Mouse (Mus musculus) heart, embryonic 14.5 days (tissue): ENCODE data around the gene BC049715. TPM values are rescaled to one million over a fixed set of nuclear protein-coding genes. Genes with fewer than 3 reads are reported as not detected.
"Not testable (repeated sequence)": the region's sequence is repeated elsewhere in the genome, so short reads cannot be mapped to it uniquely, and the experiment has no call there.

Source experiments
- ATAC-seq: fragments of 200-750 bp; cut with Nextera tagmentation; 2 replicates; pipeline ENCODE4 v1.8.0; 2017; ENCODE audit warnings: low read depth, moderate TSS enrichment; ENCODE audit not compliant: insufficient number of reproducible peaks, insufficient read depth, low FRiP score
- H3K27ac ChIP-seq, 2 experiments: fragments of 200-500 bp in 1 of 2; fragments of 300-500 bp in 1 of 2; sonication (generic) in 1 of 2; replicated peaks in 1 of 2; 2 replicates each; pipeline ENCODE4 v1.5.1; 2012 to 2014; ENCODE audit warnings: low read depth in 2 of 2, low read length in 2 of 2, control low read depth in 1 of 2, mild to moderate bottlenecking in 1 of 2, mixed read lengths in 1 of 2; ENCODE audit not compliant: control insufficient read depth in 1 of 2, insufficient read depth in 1 of 2
- H3K27me3 ChIP-seq: fragments of 300-500 bp; sonication (generic); 2 replicates; pipeline ENCODE4 v1.6.1; 2014; ENCODE audit warnings: mild to moderate bottlenecking, low read length, control low read depth; ENCODE audit not compliant: control insufficient read depth, insufficient read depth
- H3K36me3 ChIP-seq: fragments of 300-500 bp; sonication (generic); 2 replicates; pipeline ENCODE4 v1.6.1; 2014; ENCODE audit warnings: mild to moderate bottlenecking, control low read depth, low read length, mixed read lengths; ENCODE audit not compliant: control insufficient read depth, insufficient read depth
- H3K4me1 ChIP-seq, 2 experiments: fragments of 200-500 bp in 1 of 2; fragments of 300-500 bp in 1 of 2; sonication (generic) in 1 of 2; 2 replicates each; pipeline ENCODE4 v1.6.1; 2012 to 2014; ENCODE audit warnings: low read length in 2 of 2, control low read depth in 1 of 2, mixed read lengths in 1 of 2; ENCODE audit not compliant: control insufficient read depth in 2 of 2, insufficient read depth in 2 of 2
- H3K4me2 ChIP-seq: fragments of 300-500 bp; sonication (generic); 2 replicates; pipeline ENCODE4 v1.6.1; 2014; ENCODE audit warnings: mild to moderate bottlenecking, low read length
- H3K4me3 ChIP-seq, 2 experiments: fragments of 200-500 bp in 1 of 2; fragments of 300-500 bp in 1 of 2; sonication (generic) in 1 of 2; 2 replicates each; pipeline ENCODE4 v1.5.1; 2012 to 2014; ENCODE audit warnings: low read length in 2 of 2, mild to moderate bottlenecking in 2 of 2, control low read depth in 1 of 2, low read depth in 1 of 2, moderate library complexity in 1 of 2; ENCODE audit not compliant: control insufficient read depth in 1 of 2, insufficient read depth in 1 of 2
- H3K9ac ChIP-seq: fragments of 300-500 bp; sonication (generic); 2 replicates; pipeline ENCODE4 v1.6.1; 2014; ENCODE audit warnings: mild to moderate bottlenecking, low read length
- H3K9me3 ChIP-seq: fragments of 300-500 bp; sonication (generic); 2 replicates; pipeline ENCODE4 v1.6.1; 2016; ENCODE audit warnings: low read length, control low read depth; ENCODE audit not compliant: control insufficient read depth
- WGBS: fragments of 180-500 bp; shearing (Covaris S2); extraction: QIAGEN DNeasy Blood & Tissue Kit; methylation state at CpG from one replicate; pipeline ENCODE4 v1.1.7; 2014; 5-methylcytosine and 5-hydroxymethylcytosine counted together
- microRNA-seq: library from miRNA; unstranded; fragments of <30 nt; microRNA quantifications from one replicate; pipeline ENCODE4, GENCODE M21; 2016
- polyA plus RNA-seq: library from polyadenylated mRNA; unstranded; fragments of >200 nt; fragmentation: Nextera tagmentation; extraction: Ambion mirVana; gene quantifications from 2 replicates; pipeline ENCODE4 v1.2.1, GENCODE M21; 2014

Gene BC049715
- polyA plus RNA-seq, 1 experiment from 2014 or later, result 2.3 TPM

DNA sequence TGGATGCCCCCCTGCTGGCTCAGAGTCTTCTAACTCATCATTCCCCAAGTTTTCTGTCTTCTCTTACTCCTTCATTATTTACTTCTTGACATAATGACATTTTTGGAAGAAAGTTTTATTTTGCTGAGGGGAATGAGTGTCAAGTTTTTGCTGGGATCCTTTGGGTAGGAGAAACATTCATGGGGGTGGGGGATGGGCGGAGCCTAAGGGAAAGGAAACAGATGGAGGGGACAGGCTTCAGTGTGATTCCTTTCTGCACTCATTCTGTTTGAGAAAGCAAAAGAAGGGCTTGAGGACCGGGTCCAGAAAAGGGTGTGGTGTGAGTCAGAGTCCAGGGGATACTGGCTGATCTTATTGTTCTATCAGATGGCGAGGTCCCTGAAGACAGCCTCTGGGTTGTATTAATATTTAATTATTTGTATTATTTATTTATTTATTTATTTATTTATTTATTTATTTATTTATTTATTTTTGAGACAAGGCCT, 56.0 kb downstream of the BC049715 start:
- WGBS, result 71% methylated on average over 3 of the region's 3 CpGs
- Histone ChIP-seq H3K27me3 (no peaks in the 10 kb centered on the region), H3K36me3 (no peaks in the 10 kb centered on the region), H3K4me2 (no peak overlapping the region), H3K9me3 (no peaks in the 10 kb centered on the region), H3K9ac (no peak overlapping the region), H3K27ac (no peak overlapping the region), H3K4me3 (no peak overlapping the region), H3K4me1 (peaks cover 0 to 4% of the 10 kb centered on the region in 2 experiments; a peak in 1 of 4 replicates)
- no peak for ATAC-seq

DNA sequence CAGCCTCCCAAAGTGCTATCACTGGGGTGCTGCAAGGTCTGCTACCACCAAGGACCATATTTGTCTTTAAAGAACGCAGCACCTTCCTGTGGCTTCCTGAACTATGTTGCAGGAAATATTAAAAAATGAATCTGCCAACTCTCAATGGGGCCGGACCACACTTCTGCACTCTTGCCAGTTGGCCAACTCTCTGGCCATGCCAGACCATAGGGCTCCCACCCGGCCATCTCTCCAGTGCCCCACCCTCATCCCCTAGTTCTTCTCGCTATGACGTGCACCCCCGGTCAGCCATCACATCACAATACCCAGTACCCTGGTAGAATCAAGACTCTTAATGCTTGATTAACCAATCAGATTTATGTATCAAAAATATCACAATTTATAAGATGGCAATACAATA, 56.5 kb downstream of the BC049715 start:
- no peak overlapping the region for H3K4me3 ChIP-seq
- H3K9ac ChIP-seq, result no peak overlapping the region
- H3K4me1 ChIP-seq, result peaks cover 2 to 6% of the 10 kb centered on the region in 2 experiments; a peak in 1 of 4 replicates
- ATAC-seq, result no peak
- no peaks in the 10 kb centered on the region for H3K27me3 ChIP-seq
- H3K9me3 ChIP-seq, result no peaks in the 10 kb centered on the region
- H3K27ac ChIP-seq, result no peak overlapping the region
- 92% methylated on average over 6 of the region's 6 CpGs for WGBS
- no peaks in the 10 kb centered on the region for H3K36me3 ChIP-seq
- H3K4me2 ChIP-seq, result no peak overlapping the region

DNA sequence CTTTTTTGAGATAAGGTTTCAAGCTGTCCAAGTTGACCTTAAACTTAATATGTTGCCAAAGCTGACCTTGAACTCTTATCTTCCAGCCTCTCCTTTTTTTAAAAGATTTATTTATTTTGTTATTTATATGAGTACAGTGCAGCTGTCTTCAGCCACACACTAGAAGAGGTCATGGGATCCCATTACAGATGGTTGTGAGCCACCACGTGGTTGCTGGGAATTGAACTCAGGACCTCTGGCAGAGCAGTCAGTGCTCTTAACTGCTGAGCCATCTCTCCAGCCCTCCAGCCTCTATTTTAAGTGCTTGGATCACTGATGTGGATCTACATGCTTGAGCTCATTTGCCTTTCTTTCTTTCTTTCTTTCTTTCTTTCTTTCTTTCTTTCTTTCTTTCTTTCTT, 57.3 kb downstream of the BC049715 start:
- H3K36me3 ChIP-seq, H3K27me3 ChIP-seq, H3K4me1 ChIP-seq, H3K4me3 ChIP-seq, ATAC-seq, H3K4me2 ChIP-seq, H3K27ac ChIP-seq, H3K9ac ChIP-seq, H3K9me3 ChIP-seq: not testable (repeated sequence)
- WGBS, result 44% methylated on average over 1 of the region's 1 CpGs

DNA sequence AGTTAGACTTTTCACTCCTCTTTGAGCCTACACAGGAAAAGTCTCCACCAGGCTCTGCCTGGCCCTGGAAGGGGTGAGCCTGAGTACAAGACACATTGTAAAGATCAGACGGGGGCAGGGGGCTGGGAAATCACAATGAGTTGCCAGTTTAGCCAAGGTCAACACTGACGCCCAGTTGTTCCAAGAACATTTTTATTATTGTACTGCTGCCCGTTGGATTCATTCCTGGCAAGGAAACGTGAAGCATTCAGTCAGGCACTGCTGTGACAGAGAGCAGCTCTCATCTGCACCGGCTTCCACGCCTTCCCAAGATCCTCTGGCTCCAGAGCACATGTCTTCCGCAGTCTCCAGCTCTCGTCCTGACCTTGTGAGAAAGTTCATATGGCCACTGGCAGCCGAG, 60.4 kb downstream of the BC049715 start:
- Histone ChIP-seq H3K27ac (peak overlapping the region; percentile 15 to 30), H3K4me3 (no peak overlapping the region), H3K27me3 (no peaks in the 10 kb centered on the region), H3K4me1 (peaks cover 3 to 6% of the 10 kb centered on the region in 2 experiments; a peak in 1 of 4 replicates), H3K9me3 (no peaks in the 10 kb centered on the region), H3K9ac (no peak overlapping the region), H3K36me3 (no peaks in the 10 kb centered on the region), H3K4me2 (no peak overlapping the region)
- peak; percentile 76 for ATAC-seq
- 41% methylated on average over 9 of the region's 9 CpGs for WGBS

DNA sequence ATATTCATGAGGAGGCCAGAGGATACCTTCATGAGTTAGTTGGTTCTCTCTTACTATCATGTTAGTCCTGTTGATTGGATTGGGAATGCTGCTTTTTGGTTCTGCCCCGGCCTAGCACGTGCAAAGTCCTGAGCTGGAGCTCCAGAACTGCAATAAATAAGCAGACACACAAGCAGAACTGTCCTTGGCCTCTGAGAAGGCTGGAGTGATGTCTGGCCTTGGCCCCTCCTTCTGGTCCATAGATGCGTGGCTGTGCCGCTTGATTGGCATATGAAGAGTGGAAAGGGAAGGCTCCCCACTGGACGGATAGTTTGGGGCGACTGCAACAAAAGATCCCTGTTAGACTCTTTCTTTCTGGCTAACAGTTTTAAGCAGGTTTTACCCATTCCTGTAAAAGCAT, 61.6 kb downstream of the BC049715 start:
- no peaks in the 10 kb centered on the region for H3K27me3 ChIP-seq
- no peak overlapping the region for H3K9ac ChIP-seq
- H3K4me3 ChIP-seq, result no peak overlapping the region
- H3K4me2 ChIP-seq, result no peak overlapping the region
- H3K9me3 ChIP-seq, result no peaks in the 10 kb centered on the region
- peak overlapping the region; percentile 17 to 24; a peak in 1 of 4 replicates for H3K27ac ChIP-seq
- 92% methylated on average over 6 of the region's 6 CpGs for WGBS
- H3K36me3 ChIP-seq, result no peaks in the 10 kb centered on the region
- peaks cover 3 to 6% of the 10 kb centered on the region in 2 experiments; a peak in 1 of 4 replicates for H3K4me1 ChIP-seq
- ATAC-seq, result no peak

DNA sequence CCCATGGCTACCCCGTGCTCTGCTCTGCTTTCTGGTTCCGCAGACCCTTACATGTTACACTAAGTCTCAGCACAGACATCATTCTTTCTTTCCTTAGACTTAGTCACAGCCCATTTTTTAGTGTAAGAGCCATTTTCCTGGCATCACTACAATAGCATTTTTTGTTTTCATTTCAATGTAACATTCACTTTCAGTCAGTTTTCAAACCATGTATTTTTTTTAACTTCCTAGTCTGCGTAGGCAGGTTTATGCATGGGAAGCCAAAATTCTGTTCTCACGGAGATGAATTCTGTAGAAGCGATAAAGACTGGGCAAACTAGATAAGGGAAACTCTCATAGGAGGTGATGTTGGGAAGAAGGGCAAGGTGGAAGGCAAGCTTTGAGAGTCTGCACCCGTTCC, 62.1 kb downstream of the BC049715 start:
- H3K27ac ChIP-seq, result 0 out of 4 replicates have a peak overlapping the region, but pooled peaks have one; percentile 17 to 24
- H3K9me3 ChIP-seq, result no peaks in the 10 kb centered on the region
- H3K4me3 ChIP-seq, result no peak overlapping the region
- ATAC-seq, result no peak
- WGBS, result 82% methylated on average over 6 of the region's 6 CpGs
- H3K9ac ChIP-seq, result no peak overlapping the region
- H3K36me3 ChIP-seq, result no peaks in the 10 kb centered on the region
- H3K4me1 ChIP-seq, result peaks cover 3 to 6% of the 10 kb centered on the region in 2 experiments; a peak in 1 of 4 replicates
- no peak overlapping the region for H3K4me2 ChIP-seq
- H3K27me3 ChIP-seq, result no peaks in the 10 kb centered on the region

Small RNA genes within 50 kb of the gene (microRNA-seq; reads per million reads assigned to microRNA genes)
- gene Gm44364, result not detected

Other genes starting within 250 kb of the BC049715 start
- gene Plbd1, start 165.7 kb upstream of the BC049715 start, polyA plus RNA-seq, result 6.6 and 7.6 TPM in 2 replicates
- not detected in 2 replicates for gene Gucy2c, start 45.9 kb upstream of the BC049715 start, polyA plus RNA-seq
- 0.20 and 0.35 TPM in 2 replicates for gene Hist4h4, start 23.2 kb upstream of the BC049715 start, polyA plus RNA-seq
- 71.4 TPM in 2 replicates for gene H2afj, start 19.4 kb upstream of the BC049715 start, polyA plus RNA-seq
- gene Wbp11, start 607 bp downstream of the BC049715 start, polyA plus RNA-seq, result 67.7 and 69.5 TPM in 2 replicates
- gene Smco3, start 7.8 kb downstream of the BC049715 start, polyA plus RNA-seq, result not detected in 2 replicates
- 9.5 and 11.2 TPM in 2 replicates for gene Art4, start 30.1 kb downstream of the BC049715 start, polyA plus RNA-seq
- gene Mgp, start 48.2 kb downstream of the BC049715 start, polyA plus RNA-seq, result 457 and 563 TPM in 2 replicates
- 0.93 and 1.7 TPM in 2 replicates for gene Erp27, start 94.6 kb downstream of the BC049715 start, polyA plus RNA-seq
- 0.23 TPM in 1 of 2 replicates, not detected in the other for gene Pde6h, start 96.2 kb downstream of the BC049715 start, polyA plus RNA-seq
- gene Arhgdib, start 114.3 kb downstream of the BC049715 start, polyA plus RNA-seq, result 86.1 and 88.6 TPM in 2 replicates